Mouse (Mus musculus) kidney, postnatal 4 days (tissue): ENCODE measurements around the gene Clk2.

Source experiments
- DNase-seq, 2 experiments: peaks; one replicate each; pipeline ENCODE4 v3.0.0; 2021; ENCODE audit warnings: mixed read lengths in 2 of 2

Gene Clk2

GRCm38 (mm10) chr3:89226361-89226760, 61.8 kb downstream of the Clk2 start:
- no peak for DNase-seq
